Mouse (Mus musculus) kidney, adult 11 months (tissue): ENCODE results near the gene Glmp.
"Not testable (repeated sequence)": the region's sequence is repeated elsewhere in the genome, so short reads cannot be mapped to it uniquely, and the experiment has no call there.

Experiments used
- DNase-seq: peaks from one replicate; pipeline ENCODE4 v3.0.0; 2022

The Glmp gene

DNA sequence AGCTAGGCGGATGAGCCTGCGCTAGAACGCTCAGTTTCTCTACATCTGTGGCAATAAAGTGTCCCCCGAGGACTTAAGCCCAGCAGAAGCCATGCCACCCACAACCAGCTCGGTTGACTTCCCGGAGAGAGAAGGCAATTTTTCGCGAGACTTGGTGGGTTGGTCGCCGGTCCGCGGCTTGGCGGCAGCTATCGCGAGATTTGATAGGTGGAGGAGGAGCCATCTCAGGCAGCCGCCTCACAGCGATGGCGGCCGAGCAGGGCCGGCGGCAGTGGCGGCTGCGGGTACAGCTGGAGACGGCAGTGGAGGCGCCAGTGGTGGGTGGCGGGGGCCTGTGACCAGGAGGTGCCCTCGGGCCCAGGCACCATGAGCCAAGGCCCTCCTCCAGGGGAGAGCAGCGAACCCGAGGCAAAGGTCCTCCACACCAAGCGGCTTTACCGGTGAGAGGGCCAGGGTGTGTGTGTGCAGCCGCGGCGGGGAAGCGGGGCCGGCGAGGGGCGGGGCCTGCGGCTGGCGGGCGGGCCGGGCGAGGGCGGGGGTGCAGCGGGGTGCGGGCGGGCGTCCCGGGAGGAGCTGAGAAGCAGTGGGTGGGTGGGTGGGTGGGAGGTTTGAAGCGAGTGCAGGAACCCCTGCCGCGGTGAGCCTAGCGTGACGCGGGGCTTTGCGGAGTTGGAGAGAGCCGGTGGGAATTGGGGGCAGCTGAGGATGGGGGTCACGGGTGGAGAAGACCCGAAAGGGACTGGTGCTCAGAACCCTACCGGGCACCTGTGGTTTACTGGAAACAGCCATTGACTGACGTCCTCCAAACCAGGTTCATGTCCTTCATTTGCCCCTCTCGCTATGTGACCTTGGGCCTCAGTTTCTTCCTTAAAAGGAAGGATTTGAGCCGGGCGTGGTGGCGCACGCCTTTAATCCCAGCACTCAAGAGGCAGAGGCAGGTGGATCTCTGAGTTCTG is 11.5 kb downstream of the Glmp start, which contains the start of the genes Tmem79 and Smg5:
TSS of gene Tmem79 (minus strand) at position 91 of the 956 bp plus-strand sequence.
TSS of gene Smg5 (plus strand) at position 203 of the 956 bp plus-strand sequence.
- DNase-seq, result peak; percentile 96

DNA sequence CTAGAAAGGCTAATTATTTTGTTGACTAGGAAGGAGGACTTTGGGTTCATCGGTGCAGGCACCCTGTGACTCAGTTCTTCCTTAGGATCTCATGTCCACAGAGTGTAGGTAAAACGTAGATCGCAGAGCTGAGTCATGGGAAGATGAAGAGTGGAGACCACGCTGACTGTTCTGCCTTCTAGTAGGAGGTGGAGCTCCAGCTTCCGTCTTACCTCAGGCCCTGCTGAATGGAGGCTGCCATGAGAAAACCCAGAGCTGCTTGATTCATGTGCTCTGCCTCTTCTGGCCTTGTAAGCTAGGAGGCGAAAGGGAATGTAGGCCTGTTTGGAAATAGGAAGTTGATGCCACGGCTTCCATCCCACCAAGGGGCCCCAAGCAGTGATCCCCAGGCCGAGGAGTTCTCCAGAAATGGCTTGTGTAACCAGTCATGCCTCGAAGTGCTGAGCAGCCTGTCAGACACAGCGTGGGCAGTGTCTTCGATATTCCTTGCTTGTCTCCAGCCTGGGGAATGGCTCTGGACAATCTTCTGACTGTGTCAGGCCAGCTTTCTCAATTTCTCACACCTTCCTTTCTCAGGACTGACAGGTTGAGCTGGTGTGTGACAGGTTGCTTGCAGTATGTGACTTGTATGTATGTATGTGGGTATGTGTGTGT is 12.7 kb downstream of the Glmp start:
- no peak for DNase-seq

DNA sequence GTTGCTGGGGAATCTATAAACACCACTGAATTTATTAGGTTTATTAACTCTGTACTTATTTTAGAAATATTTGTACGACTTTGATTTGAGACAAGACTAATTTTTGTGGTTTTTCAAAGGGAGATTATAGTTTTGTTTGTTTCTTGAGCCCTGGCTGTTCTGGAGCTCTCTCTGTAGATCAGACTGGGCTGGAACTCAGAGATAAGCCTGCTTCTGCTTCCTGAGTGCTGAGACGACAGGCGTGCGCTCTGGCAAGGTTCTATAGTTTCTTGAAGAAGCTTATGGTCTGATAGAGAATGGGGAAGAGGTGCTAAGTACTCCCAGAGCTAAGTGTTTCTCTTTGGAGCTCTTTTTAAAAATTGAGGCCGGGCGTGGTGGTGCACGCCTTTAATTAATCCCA is 13.5 kb downstream of the Glmp start:
- DNase-seq, result no peak

DNA sequence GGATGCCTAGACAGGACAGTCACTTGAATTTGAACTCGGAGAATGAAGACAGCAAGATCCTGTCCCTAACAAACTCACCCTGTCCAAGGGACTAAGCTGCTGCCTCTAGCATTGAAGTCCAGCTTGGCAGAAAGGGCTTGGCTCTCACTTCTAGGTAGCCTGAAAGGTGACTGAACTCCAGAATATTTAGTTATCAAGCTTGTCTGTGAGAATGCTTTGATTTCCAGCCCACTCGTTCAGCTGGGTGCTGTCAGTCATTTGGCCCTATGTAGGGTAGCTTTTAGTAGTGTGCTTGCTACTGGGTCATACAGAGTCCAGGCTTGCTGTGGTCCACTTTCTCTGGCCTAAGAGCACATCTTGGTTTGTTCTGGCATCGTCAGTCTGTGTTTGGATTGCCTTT is 14.2 kb downstream of the Glmp start:
- DNase-seq, result no peak

DNA sequence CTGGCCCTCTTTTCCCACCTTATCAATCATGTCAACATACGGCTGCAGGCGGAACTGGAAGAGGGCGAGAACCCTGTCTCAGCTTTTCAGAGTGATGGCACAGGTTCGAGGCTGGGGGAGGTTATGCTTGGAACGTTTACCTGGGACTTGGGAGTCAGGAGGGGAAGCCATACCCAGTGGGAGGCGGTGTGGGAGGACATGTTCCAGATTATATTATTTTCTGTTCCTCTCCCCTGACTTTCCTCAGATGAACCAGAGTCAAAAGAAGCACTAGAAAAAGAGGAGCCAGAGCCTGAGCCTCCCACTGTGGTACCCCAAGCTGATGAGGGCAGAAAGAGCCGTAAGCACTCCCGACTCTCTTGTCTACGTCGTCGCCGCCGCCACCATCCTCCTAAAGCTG is 25.9 kb downstream of the Glmp start:
- no peak for DNase-seq

DNA sequence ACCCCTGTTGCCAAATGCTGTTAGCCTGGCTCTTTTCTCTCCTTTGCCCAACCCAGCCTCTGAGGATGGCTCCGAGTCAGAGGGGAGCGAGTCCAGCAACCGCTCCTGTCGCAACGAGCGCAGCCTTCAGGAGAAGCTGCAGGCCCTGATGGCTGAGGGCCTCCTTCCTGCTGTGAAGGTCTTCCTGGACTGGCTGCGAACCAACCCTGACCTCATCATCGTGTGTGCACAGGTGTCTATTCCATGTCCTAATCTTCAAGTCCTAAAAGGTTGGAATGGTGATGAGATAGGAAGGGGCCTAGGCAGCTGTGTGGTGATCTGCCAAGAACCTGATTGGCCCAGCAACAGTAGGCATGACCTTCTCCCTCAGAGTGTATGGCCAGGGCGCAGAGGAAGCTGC is 28.1 kb downstream of the Glmp start:
- no peak for DNase-seq

DNA sequence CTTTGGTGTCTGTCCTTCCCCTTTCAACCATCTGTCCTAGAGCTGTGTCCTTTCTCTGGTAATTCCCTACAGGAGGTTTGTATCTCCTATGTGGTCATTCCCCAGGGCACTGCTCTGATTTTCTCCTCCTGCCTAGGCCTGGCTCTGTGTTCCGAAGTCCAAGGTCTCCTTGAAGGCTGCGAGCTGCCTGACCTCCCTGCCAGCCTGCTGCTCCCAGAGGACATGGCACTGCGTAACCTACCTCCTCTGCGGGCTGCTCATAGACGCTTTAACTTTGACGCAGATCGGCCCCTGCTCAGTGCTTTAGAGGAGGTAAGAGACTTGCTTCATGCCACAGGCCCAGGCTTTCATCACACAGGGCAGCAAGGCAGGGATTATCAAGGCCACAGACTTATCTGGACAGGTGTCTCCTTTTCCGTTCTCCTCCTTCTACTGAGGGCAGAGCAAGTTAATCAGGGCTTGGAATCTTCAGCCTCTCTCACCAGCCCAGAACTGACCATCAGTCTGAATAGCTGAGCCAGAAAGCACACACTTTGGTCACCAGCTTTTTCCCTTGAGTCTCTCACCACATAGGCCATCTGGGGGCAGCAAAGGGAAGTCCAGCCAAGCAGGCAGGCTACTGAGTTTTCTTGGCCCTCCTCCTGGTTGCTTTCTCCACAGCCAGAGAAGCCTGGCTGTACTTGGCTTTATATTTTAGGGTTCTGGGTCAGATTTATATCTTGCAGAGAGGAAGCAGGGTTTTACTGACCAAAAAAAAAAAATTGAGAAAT is 29.8 kb downstream of the Glmp start:
- DNase-seq, result peak; percentile 60

DNA sequence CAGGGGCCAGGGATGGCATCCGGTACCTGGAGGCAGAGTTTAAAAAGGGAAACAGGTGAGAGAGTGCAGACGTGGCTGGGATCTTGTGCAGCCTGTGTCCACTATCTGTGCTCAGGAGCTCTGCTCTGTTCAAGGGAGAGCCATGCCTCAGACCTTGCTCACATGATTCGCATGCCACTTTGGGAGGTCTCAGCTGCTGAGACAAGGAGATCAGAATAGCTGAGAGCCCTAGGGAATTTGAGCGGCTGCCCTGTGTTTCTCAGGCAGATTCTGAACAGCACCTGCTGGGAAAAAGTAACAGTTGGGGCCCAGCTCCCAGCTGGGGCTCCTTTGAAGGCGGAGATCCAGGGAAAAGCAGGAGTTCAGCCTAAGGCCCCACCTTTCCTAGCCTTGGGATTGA is 34.8 kb downstream of the Glmp start:
- no peak for DNase-seq

DNA sequence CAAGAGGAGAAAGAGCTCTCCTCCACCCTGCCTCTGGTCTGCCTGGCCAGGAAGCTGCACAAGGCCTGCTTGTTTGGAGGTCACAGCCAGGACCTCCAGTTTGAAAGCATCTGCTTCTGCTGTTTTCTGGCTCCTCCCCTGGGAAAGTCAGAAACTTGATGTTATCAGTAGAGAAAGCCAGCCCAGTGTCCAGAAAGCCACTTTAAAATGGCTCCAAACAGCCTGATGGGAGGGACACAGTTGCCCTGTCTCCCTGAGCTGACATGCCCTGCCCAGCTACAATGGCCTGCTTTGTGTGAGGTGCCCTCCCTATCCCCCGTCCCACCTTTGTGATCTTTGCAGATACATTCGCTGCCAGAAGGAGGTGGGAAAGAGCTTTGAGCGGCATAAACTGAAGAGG is 35.2 kb downstream of the Glmp start:
- no peak for DNase-seq

DNA sequence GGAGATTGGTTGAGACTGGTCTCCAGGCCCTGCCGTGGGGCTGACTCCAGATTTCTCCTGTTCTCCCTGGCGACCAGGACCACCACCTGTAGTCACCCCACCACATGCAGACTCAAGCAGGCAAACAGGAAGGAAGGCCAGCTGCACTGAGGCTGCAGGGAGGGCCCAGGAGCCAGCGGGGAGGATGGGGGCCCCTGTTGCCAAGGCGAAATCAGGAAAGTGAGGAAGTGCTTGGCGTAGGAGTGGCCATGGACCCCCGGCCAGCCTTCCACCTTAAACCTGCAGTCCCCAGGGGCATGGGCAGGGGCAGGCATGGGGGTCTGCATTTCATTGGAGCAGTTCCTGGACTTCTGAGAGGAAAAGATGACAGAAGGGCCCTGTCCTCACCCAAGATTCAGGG is 36.3 kb downstream of the Glmp start:
- DNase-seq, result no peak

DNA sequence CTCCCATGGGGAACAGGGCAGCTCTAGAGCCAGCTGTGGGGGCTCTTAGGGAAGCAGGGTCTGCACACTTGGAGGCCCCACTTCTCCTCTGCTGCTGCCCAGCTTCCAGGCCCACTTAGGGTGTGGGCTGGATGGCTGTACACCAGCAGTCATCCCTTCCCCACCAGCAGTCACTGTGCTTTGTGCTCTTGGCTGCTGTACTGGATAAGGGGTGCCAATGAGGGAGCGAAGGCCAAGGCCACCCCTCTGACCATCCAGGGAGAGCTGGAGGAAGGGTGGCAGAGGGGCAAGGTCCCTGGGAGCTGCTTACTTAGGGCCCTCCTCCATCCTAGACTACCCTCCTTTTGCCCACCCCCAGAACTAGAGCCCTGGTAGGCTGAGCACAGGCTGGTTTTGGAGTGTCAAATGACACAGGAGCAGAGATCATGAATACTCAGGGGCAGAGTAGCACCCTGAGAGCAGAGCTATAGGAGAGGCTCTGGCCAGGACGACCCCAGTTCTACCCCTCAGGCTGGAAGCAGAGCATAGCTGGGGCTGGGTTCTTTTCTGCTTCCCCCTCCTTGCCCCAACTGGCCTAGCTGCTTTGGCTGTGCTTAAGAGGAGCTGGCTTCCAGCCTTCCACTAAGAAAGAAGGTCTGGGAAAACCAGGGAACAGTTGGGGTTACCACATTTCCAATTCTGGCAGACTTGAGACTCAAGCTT is 36.9 kb downstream of the Glmp start:
- DNase-seq, result no peak

DNA sequence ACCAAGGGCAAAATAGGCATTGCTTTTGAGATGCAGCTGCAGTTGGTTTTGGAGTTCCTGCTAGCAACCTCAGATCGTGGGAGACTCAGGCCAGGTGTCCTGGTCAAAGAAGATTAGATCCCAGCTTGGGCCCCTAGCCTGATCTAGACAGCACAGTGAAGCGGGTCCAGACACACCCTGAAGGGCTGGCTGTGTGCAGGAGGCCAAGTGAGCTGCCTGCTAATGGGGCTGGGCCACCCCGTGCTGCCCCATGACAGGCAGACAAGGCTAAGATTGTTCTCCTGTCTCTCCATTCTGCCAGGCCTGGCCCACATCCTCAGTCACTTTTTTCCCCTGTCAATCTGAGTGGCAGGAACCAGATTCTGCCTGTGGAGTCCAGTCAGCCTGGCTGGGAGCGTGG is 38.9 kb downstream of the Glmp start:
- no peak for DNase-seq

DNA sequence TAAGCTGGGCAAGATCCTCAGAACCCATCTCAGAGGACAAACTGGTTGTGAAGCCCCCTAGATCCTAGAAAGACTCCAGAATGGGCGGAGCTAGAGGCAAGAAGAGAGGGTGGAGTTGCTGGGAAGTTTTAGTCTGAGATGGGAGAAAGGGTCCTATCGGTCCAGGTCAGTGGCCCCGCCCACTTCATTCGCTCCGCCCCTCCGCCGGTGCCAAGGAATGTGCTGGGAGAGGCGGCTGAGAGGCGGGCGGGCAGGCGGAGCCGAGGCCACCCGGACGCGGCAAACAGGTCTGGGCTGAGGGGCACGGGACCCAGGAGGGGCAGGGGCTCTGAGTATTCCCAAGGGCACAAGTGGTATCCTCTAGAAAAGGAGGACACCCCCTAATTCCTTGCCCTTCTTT is 39.5 kb downstream of the Glmp start, which contains the start of gene Paqr6:
TSS of gene Paqr6 (plus strand) at position 248 of the 400 bp plus-strand sequence.
- peak; percentile 67 for DNase-seq

DNA sequence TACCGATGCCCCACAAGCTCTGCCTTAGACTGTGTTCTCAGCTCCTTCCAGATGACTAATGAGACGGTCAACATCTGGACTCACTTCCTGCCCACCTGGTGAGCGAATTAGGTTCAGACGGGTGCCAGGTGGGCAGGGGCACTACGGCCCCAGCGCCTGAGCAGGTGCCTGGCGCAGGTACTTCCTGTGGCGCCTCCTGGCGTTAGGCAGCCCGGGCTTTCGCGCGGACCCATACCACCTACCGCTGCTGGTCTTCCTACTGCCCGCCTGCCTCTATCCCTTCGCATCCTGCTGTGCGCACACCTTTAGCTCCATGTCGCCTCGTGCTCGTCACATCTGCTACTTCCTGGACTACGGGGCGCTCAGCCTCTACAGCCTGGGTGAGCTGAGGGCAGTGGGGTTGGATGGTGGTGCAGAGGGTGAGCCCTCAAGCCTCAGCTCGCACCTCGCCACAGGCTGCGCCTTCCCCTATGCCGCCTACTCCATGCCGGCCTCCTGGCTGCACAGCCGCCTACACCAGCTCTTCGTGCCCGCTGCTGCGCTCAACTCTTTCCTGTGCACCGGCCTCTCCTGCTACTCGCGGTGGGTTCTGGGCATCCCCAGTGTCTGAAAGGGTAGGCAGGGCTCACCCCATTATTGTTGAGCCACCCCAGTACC is 41.0 kb downstream of the Glmp start:
- DNase-seq, result no peak

DNA sequence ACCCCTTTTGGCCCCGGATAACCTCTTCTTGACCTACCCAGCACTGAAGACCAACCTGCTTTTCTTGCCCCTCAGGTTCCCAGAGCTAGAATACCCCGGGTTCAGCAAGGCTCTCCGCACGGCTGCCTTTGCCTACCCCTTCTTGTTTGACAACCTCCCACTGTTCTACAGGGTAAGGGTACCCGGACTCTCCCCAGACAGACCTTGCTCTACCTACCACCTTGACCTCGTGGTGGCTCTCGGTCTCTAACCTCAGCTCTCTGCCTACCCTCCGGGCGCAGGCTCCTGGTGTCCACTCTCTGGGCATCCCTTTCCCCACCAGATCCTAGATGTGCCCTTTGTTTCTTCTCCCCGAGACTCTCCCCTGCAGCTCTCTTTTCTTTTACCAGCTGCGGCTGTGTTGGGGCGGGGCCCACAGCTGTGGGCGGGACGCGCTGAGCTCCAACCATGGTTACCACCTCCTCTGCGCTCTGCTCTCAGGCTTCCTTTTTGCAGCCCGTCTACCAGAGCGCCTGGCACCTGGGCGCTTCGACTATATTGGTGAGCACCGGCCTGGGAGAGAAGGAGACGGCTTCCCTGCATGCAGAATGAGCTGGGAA is 42.1 kb downstream of the Glmp start:
- DNase-seq, result not testable (repeated sequence)

DNA sequence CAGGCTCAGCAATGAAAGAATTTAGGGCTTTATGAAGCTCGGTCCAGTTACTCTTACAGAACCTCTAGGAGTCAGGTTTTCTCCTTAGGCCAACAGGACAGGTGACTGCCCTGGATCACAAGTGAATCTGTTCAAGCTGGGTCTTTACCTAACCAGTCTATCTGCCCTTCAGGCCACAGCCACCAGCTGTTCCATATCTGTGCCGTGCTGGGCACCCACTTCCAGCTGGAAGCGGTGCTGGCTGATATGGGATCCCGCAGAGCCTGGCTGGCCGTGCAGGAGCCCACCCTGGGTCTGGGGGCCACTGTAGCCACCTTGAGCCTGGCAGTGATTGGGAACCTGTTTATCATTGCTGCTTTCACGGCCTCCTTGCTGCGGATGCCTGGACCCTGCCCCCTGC is 42.7 kb downstream of the Glmp start:
- DNase-seq, result not testable (repeated sequence)

DNA sequence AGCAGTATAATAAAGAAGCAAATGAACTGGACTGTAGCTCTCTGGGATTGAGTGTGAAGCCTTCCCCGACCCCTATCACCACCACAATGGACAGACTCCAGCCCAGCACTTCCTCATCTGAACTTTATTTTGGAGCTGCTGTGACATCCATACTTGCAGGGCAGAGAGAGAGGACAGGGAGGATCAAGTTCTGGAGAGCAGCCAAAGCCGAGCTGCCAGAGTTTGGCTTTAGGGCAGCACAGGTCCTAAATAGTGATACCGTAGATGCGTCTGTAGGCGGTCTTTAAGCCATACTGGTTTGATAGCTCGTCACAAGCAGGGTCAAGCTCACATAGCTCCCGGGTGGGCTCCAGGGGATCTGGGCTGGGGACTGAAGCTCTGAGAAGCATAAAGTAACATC is 43.7 kb downstream of the Glmp start:
- not testable (repeated sequence) for DNase-seq

DNA sequence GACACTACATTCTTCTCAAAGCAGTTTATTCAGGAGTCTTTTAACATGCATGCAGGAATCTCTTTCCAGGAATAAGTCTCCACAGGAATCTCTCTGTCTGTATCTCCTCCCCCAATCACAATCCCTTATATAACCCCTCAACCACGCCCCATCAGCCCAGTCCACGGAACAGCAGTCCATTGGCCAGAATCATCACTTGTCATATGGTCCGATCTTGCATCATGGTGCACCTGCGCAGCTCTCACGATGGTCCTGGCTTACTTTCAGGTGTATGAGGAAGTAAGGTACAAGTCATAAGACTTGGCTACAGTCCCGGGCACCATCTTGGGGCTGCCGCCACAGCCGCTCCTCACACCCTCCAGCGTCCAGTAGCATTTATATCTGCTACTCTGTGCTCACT is 47.8 kb downstream of the Glmp start, which contains the start of gene Bglap3:
TSS of gene Bglap3 (minus strand) at position 101 of the 400 bp plus-strand sequence.
- DNase-seq, result not testable (repeated sequence)

DNA sequence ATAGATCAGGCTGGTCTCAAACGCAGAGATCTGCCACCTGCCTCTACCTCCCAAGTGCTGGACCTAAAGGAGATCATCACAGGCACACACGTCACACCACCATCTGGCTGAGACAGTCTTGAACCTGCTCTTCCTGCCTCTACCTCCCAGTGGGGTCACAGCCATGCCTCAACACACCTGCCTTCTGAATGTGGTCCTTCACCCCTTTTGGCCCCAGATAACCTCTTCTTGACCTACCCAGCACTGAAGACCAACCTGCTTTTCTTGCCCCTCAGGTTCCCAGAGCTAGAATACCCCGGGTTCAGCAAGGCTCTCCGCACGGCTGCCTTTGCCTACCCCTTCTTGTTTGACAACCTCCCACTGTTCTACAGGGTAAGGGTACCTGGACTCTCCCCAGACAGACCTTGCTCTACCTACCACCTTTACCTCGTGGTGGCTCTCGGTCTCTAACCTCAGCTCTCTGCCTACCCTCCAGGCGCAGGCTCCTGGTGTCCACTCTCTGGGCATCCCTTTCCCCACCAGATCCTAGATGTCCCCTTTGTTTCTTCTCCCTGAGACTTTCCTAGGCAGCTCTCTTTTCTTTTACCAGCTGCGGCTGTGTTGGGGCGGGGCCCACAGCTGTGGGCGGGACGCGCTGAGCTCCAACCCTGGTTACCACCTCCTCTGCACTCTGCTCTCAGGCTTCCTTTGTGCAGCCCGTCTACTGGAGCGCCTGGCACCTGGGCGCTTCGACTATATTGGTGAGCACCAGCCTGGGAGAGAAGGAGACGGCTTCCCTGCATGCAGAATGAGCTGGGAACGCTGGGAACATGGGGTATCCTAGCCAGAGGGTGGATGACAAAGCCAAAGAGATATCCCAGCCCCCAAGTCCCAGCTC is 51.2 kb downstream of the Glmp start:
- DNase-seq, result not testable (repeated sequence)

DNA sequence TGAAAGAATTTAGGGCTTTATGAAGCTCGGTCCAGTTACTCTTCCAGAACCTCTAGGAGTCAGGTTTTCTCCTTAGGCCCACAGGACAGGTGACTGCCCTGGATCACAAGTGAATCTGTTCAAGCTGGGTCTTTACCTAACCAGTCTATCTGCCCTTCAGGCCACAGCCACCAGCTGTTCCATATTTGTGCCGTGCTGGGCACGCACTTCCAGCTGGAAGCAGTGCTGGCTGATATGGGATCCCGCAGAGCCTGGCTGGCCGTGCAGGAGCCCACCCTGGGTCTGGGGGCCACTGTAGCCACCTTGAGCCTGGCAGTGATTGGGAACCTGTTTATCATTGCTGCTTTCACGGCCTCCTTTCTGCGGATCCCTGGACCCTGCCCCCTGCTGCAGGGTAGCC is 51.8 kb downstream of the Glmp start:
- not testable (repeated sequence) for DNase-seq
